Mouse (Mus musculus) forebrain, postnatal 0 days (tissue): ENCODE measurements around the gene Arhgap19. TPM values are rescaled to one million over a fixed set of nuclear protein-coding genes. Genes with fewer than 3 reads are reported as not detected.
"Not testable (repeated sequence)": the region's sequence is repeated elsewhere in the genome, so short reads cannot be mapped to it uniquely, and the experiment has no call there.

ENCODE experiments used
- ATAC-seq: fragments of 200-750 bp; cut with Nextera tagmentation; 2 replicates; pipeline ENCODE4 v1.8.0; 2017; ENCODE audit warnings: mild to moderate bottlenecking, moderate library complexity
- DNase-seq: peaks from one replicate; pipeline ENCODE4 v3.0.0-alpha.2; 2015
- H3K27ac ChIP-seq: fragments of 300-500 bp; sonication (generic); 2 replicates; pipeline ENCODE4 v1.5.1; 2014; ENCODE audit warnings: low read depth, mild to moderate bottlenecking, antibody characterized with exemption, low read length, moderate library complexity, mixed read lengths
- H3K27me3 ChIP-seq: fragments of 300-500 bp; sonication (generic); 2 replicates; pipeline ENCODE4 v1.6.1; 2014; ENCODE audit warnings: mild to moderate bottlenecking, low read length, mixed read lengths; ENCODE audit not compliant: insufficient read depth
- H3K36me3 ChIP-seq: fragments of 300-500 bp; sonication (generic); 2 replicates; pipeline ENCODE4 v1.6.1; 2014; ENCODE audit warnings: mild to moderate bottlenecking, moderate library complexity; ENCODE audit not compliant: insufficient read depth
- H3K4me1 ChIP-seq: fragments of 300-500 bp; sonication (generic); 2 replicates; pipeline ENCODE4 v1.6.1; 2014; ENCODE audit warnings: antibody characterized with exemption; ENCODE audit not compliant: insufficient read depth
- H3K4me2 ChIP-seq: fragments of 300-500 bp; sonication (generic); 2 replicates; pipeline ENCODE4 v1.6.1; 2014; ENCODE audit warnings: low read depth, mild to moderate bottlenecking, moderate library complexity
- H3K4me3 ChIP-seq: fragments of 300-500 bp; sonication (generic); 2 replicates; pipeline ENCODE4 v1.5.1; 2014; ENCODE audit warnings: low read depth, low read length, mixed read lengths
- H3K9ac ChIP-seq: fragments of 300-500 bp; sonication (generic); 2 replicates; pipeline ENCODE4 v1.6.1; 2014; ENCODE audit warnings: mild to moderate bottlenecking
- H3K9me3 ChIP-seq: fragments of 300-500 bp; sonication (generic); 2 replicates; pipeline ENCODE4 v1.6.1; 2016; ENCODE audit warnings: low read length
- CTCF ChIP-seq: sonication (generic); IDR thresholded peaks from 2 replicates; pipeline ENCODE4 v1.5.1; 2016; ENCODE audit warnings: antibody characterized with exemption, control low read depth, low read depth
- WGBS: fragments of 180-500 bp; shearing (Covaris S2); extraction: QIAGEN DNeasy Blood & Tissue Kit; methylation state at CpG from one replicate; pipeline ENCODE4 v1.1.7; 2014; 5-methylcytosine and 5-hydroxymethylcytosine counted together
- polyA plus RNA-seq: library from polyadenylated mRNA; unstranded; fragments of >200 nt; fragmentation: Nextera tagmentation; extraction: Ambion mirVana; gene quantifications from 2 replicates; pipeline ENCODE4 v1.2.1, GENCODE M21; 2015
- total RNA-seq: library from RNA; depleted of rRNA; stranded (reverse); fragments of >200 nt; gene quantifications from 2 replicates; pipeline ENCODE4 v1.2.3, GENCODE M21; 2014; rRNA removed

The Arhgap19 gene
- total RNA-seq (3.9 and 6.0 TPM in 2 replicates), polyA plus RNA-seq (3.1 and 3.2 TPM in 2 replicates)

DNA sequence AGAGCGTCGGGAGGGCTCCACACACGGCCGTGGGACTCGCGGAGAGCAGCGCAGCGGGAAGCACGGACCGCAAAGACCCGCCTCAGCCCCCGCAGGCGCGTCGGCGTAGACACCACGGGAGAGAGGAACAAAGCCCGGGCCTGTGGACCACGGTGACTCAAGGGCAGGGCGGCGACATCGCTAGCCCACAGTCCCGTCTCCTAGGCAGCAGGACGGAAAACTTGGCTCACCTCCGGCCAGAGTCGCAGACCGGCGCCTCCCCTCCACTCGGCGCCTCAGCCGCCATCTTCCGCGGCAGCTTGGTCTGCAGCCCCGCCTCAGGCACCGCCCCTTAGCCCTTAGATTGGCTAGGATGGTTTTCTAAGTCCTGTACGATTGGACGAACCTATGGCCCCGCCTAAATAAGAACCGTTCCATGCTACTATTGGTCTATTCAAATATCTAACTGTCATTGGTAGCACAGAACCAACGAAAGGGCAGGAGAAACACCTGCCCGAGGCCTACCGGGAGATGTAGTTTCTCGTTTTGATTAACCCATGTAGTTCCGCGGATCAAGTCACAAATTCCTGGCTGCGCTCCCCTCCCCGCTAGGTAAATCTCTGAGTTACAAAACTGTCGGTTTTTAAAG is at the start of gene Arhgap19:
Gene Arhgap19, minus strand, starts transcription at position 306 of the 628 bp plus-strand sequence.
- peak; percentile 95 for DNase-seq
- Histone ChIP-seq H3K4me2 (peak within 1 kb of the TSS; percentile 56), H3K4me1 (no peaks in the 10 kb centered on the region), H3K9me3 (no peaks in the 10 kb centered on the region), H3K36me3 (no peaks in the 10 kb centered on the region), H3K4me3 (peak within 1 kb of the TSS; percentile 65), H3K27me3 (no peaks in the 10 kb centered on the region), H3K27ac (no peak within 1 kb of the TSS), H3K9ac (peak within 1 kb of the TSS; percentile 55)
- no peak for TF ChIP-seq CTCF
- peak; percentile 100 for ATAC-seq
- under 1% methylated on average over 48 of the region's 48 CpGs for WGBS

- 14% methylated on average over 14 of the region's 14 CpGs for WGBS
- Histone ChIP-seq H3K36me3 (no peaks in the 10 kb centered on the region), H3K4me3 (no peak overlapping the region), H3K27ac (peak overlapping the region; percentile 71), H3K9me3 (no peaks in the 10 kb centered on the region), H3K4me2 (peak overlapping the region; percentile 8; the same call in 1 of the 2 replicates), H3K27me3 (no peaks in the 10 kb centered on the region), H3K4me1 (0 out of 2 replicates have a peak, but pooled peaks cover 5% of the 10 kb centered on the region), H3K9ac (peak overlapping the region; percentile 34; the same call in 1 of the 2 replicates)
- no peak; the same call in 1 of the 2 replicates for TF ChIP-seq CTCF
- ATAC-seq (no peak), DNase-seq (peak; percentile 38)
These were observed 49.1 kb upstream of the Arhgap19 start for GRCm38 (mm10) chr19:41850719-41851543.

- H3K27me3 ChIP-seq = no peaks in the 10 kb centered on the region
- no peaks in the 10 kb centered on the region for H3K9me3 ChIP-seq
- no peak overlapping the region for H3K9ac ChIP-seq
- 12% methylated on average over 6 of the region's 6 CpGs for WGBS
- DNase-seq (no peak), ATAC-seq (no peak)
- no peak for TF ChIP-seq CTCF
- no peak overlapping the region for H3K4me2 ChIP-seq
- H3K4me3 ChIP-seq = no peak overlapping the region
- H3K4me1 ChIP-seq = 0 out of 2 replicates have a peak, but pooled peaks cover 6% of the 10 kb centered on the region
- peak overlapping the region; percentile 71 for H3K27ac ChIP-seq
- H3K36me3 ChIP-seq = no peaks in the 10 kb centered on the region
These were observed 48.3 kb upstream of the Arhgap19 start for GRCm38 (mm10) chr19:41850021-41850718.

DNA sequence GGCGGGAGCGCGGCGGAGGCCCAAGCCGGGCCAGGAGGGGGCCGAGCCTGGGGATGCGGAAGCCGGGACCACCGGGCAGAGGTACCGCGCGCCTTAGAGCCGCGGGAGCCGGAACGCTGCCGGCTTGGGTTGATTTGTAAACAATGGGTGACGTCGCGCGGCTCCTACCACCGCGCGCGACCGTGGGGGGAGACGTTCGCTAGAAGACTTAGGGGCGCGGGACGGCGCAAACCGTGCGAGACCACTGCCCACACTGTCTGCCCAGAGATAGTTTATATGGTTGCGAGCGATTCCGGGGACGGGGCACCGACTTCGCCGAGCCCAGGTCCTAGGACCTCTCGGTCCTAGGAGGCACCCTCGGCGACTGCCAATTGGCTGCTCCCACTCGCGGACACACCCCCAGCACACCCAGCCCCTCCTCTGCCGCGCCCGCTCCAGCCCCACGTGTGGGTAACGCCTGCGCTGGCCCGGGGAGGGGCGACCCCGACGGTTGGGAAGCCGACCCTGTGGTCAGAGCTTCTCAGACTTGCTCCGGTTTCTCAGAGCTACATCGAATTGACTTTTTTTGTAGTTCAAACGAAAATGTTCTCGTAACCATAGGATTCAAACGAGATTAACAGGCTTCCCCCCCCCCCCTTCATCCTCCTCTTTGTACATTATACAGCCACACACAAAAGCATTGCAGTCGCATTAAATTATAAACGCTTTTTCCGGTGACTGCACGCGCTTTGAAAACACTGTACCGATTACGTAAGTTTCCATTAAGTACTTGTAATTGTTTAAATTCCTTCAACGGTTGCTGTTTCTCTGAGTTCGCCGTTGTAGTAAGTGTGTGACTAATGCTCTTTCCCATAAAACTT is 46.4 kb upstream of the Arhgap19 start, which contains the start of gene Frat2:
Gene Frat2, minus strand, starts transcription at position 141 of the 860 bp plus-strand sequence.
- no peak for TF ChIP-seq CTCF
- DNase-seq (peak; percentile 96), ATAC-seq (peak; percentile 95)
- H3K9ac ChIP-seq = peak within 1 kb of the TSS; percentile 77
- no peaks in the 10 kb centered on the region for H3K36me3 ChIP-seq
- under 1% methylated on average over 72 of the region's 72 CpGs for WGBS
- H3K27me3 ChIP-seq = no peaks in the 10 kb centered on the region
- H3K4me3 ChIP-seq = peak within 1 kb of the TSS; percentile 77
- H3K9me3 ChIP-seq = no peaks in the 10 kb centered on the region
- H3K4me1 ChIP-seq = 0 out of 2 replicates have a peak, but pooled peaks cover 6% of the 10 kb centered on the region
- peak within 1 kb of the TSS; percentile 91 for H3K4me2 ChIP-seq
- peak within 1 kb of the TSS; percentile 95 for H3K27ac ChIP-seq

GRCm38 (mm10) chr19:41847614-41847991 is 45.8 kb upstream of the Arhgap19 start:
- peak overlapping the region; percentile 95 for H3K27ac ChIP-seq
- H3K27me3 ChIP-seq, H3K4me1 ChIP-seq, H3K9me3 ChIP-seq, H3K36me3 ChIP-seq: not testable (repeated sequence)
- H3K9ac ChIP-seq = peak overlapping the region; percentile 77
- peak; percentile 70 for DNase-seq
- peak overlapping the region; percentile 77 for H3K4me3 ChIP-seq
- peak; percentile 66 for ATAC-seq
- peak overlapping the region; percentile 91 for H3K4me2 ChIP-seq
- WGBS = 2% methylated on average over 49 of the region's 53 CpGs

GRCm38 (mm10) chr19:41847091-41847581 is 45.3 kb upstream of the Arhgap19 start:
- peak overlapping the region; percentile 91 for H3K4me2 ChIP-seq
- WGBS = 1% methylated on average over 64 of the region's 64 CpGs
- H3K9me3 ChIP-seq = no peaks in the 10 kb centered on the region
- 0 out of 2 replicates have a peak, but pooled peaks cover 6% of the 10 kb centered on the region for H3K4me1 ChIP-seq
- H3K4me3 ChIP-seq = peak overlapping the region; percentile 77
- H3K36me3 ChIP-seq = no peaks in the 10 kb centered on the region
- peak overlapping the region; percentile 95 for H3K27ac ChIP-seq
- ATAC-seq (peak; percentile 14), DNase-seq (peak; percentile 50)
- H3K9ac ChIP-seq = peak overlapping the region; percentile 77
- H3K27me3 ChIP-seq = no peaks in the 10 kb centered on the region
- TF ChIP-seq CTCF = no peak
